ENCODE assay signal across 8 mouse cellular contexts in genomic region chr9:116807166-116808081, GRCm38 (mm10).
DNase-seq lines count a peak whose midpoint lies in the region; ATAC-seq and TF ChIP-seq lines count a peak whose summit lies in the region.

No protein-coding gene starts in this region.

- H3K4me1 ChIP-seq in liver, adult 2 months (ENCODE audit: control insufficient read depth, insufficient read depth, low read length) = no peaks in the 10 kb centered on the region
- no peaks in the 10 kb centered on the region for H3K4me1 ChIP-seq in liver, embryonic 12.5 days
- H3K4me1 ChIP-seq in forebrain, postnatal 0 days (ENCODE audit: insufficient read depth) = peaks cover 14% of the 10 kb centered on the region
- peaks cover 22% of the 10 kb centered on the region for H3K4me1 ChIP-seq in hindbrain, embryonic 13.5 days (replicated peaks)

- no peak for TF ChIP-seq CTCF in liver, adult 2 months (IDR thresholded peaks at IDR 0.05; ENCODE audit: low read depth, low read length)
- no peak for TF ChIP-seq CTCF in forebrain, postnatal 0 days (IDR thresholded peaks at IDR 0.05; ENCODE audit: low read depth)

- no peaks in the 10 kb centered on the region for H3K9me3 ChIP-seq in liver, embryonic 12.5 days (replicated peaks)
- no peaks in the 10 kb centered on the region for H3K9me3 ChIP-seq in forebrain, postnatal 0 days (ENCODE audit: low read length)
- no peaks in the 10 kb centered on the region for H3K9me3 ChIP-seq in hindbrain, embryonic 13.5 days

- H3K27me3 ChIP-seq in liver, adult 2 months (ENCODE audit: control insufficient read depth, insufficient read depth, low read length) = no peaks in the 10 kb centered on the region
- no peaks in the 10 kb centered on the region for H3K27me3 ChIP-seq in liver, embryonic 12.5 days (replicated peaks)
- peaks cover 14% of the 10 kb centered on the region for H3K27me3 ChIP-seq in forebrain, postnatal 0 days (ENCODE audit: insufficient read depth, low read length)
- H3K27me3 ChIP-seq in hindbrain, embryonic 13.5 days = 0 out of 2 replicates have a peak, but pooled peaks cover 3% of the 10 kb centered on the region

- no peak overlapping the region for H3K9ac ChIP-seq in liver, adult 2 months (ENCODE audit: low read depth, low read length)
- no peak overlapping the region for H3K9ac ChIP-seq in liver, embryonic 12.5 days
- no peak overlapping the region for H3K9ac ChIP-seq in forebrain, postnatal 0 days
- H3K9ac ChIP-seq in hindbrain, embryonic 13.5 days = peak overlapping the region; percentile 53; the same call in 1 of the 2 replicates

- no peak for TF ChIP-seq POLR2A in liver, adult 2 months (IDR thresholded peaks at IDR 0.05; ENCODE audit: extremely low read depth, insufficient read depth, low read length)

- H3K4me3 ChIP-seq in liver, adult 2 months (ENCODE audit: insufficient read depth, low read depth, low read length) = no peak overlapping the region
- H3K4me3 ChIP-seq in liver, embryonic 12.5 days = no peak overlapping the region
- no peak overlapping the region for H3K4me3 ChIP-seq in forebrain, postnatal 0 days (ENCODE audit: low read depth, low read length)
- H3K4me3 ChIP-seq in hindbrain, embryonic 13.5 days = no peak overlapping the region

- H3K27ac ChIP-seq in liver, adult 2 months (replicated peaks; ENCODE audit: insufficient read depth, low read depth, low read length) = peak overlapping the region; percentile 54
- no peak overlapping the region for H3K27ac ChIP-seq in liver, embryonic 12.5 days
- H3K27ac ChIP-seq in forebrain, postnatal 0 days (ENCODE audit: low read depth, low read length) = peak overlapping the region; percentile 54; the same call in 1 of the 2 replicates
- H3K27ac ChIP-seq in hindbrain, embryonic 13.5 days = peak overlapping the region; percentile 75

- DNase-seq in liver, adult 2 months (ENCODE audit: extremely low read depth, low read depth, low spot score) = no peak
- peak; percentile 51 for DNase-seq in forebrain, postnatal 0 days
- DNase-seq in mesoderm, embryonic 11.5 days (ENCODE audit: low read depth, low spot score) = peak; percentile 66
- no peak for DNase-seq in cerebellum, adult 9-11 months
- no peak for DNase-seq in cerebellum, postnatal 14 days

- ATAC-seq in liver, embryonic 12.5 days = no peak
- peak; percentile 90 for ATAC-seq in forebrain, postnatal 0 days
- peak; percentile 44; the same call in 1 of the 2 replicates for ATAC-seq in hindbrain, embryonic 13.5 days (ENCODE audit: low FRiP score)
- ATAC-seq in inflammation-experienced regulatory T-cells, adult 6 months = no peak

- no peak overlapping the region for H3K4me2 ChIP-seq in liver, embryonic 12.5 days
- no peak overlapping the region for H3K4me2 ChIP-seq in forebrain, postnatal 0 days (ENCODE audit: low read depth)
- H3K4me2 ChIP-seq in hindbrain, embryonic 13.5 days = no peak overlapping the region

- 83% methylated on average over 16 of the region's 16 CpGs for WGBS in liver, adult 2 months
- WGBS in liver, embryonic 12.5 days (ENCODE audit: insufficient replicate concordance) = 65% methylated on average over 16 of the region's 16 CpGs
- 9% methylated on average over 16 of the region's 16 CpGs for WGBS in forebrain, postnatal 0 days
- 9% methylated on average over 16 of the region's 16 CpGs for WGBS in hindbrain, embryonic 13.5 days

- no peaks in the 10 kb centered on the region for H3K36me3 ChIP-seq in liver, adult 2 months (ENCODE audit: control insufficient read depth, insufficient read depth, low read length)
- H3K36me3 ChIP-seq in liver, embryonic 12.5 days = no peaks in the 10 kb centered on the region
- H3K36me3 ChIP-seq in forebrain, postnatal 0 days (ENCODE audit: insufficient read depth) = no peaks in the 10 kb centered on the region
- H3K36me3 ChIP-seq in hindbrain, embryonic 13.5 days = no peaks in the 10 kb centered on the region

- no peaks in the 10 kb centered on the region for H3K79me2 ChIP-seq in liver, adult 2 months (ENCODE audit: control insufficient read depth, insufficient read depth, low read length)

Comparison
In these comparisons a context has a peak if more than half of its experiments do, and no peak if none do; other contexts are left out.
1. DNase-seq: peak in forebrain, postnatal 0 days (single experiment) and mesoderm, embryonic 11.5 days (single experiment); none in liver, adult 2 months (single experiment), cerebellum, adult 9-11 months (single experiment) and cerebellum, postnatal 14 days (0 of 2).
2. ATAC-seq: peak in forebrain, postnatal 0 days (single experiment) and hindbrain, embryonic 13.5 days (single experiment); none in liver, embryonic 12.5 days (single experiment) and inflammation-experienced regulatory T-cells, adult 6 months (single experiment).